Comparison of ENCODE assay signal across 19 mouse cellular contexts in the genomic region with DNA sequence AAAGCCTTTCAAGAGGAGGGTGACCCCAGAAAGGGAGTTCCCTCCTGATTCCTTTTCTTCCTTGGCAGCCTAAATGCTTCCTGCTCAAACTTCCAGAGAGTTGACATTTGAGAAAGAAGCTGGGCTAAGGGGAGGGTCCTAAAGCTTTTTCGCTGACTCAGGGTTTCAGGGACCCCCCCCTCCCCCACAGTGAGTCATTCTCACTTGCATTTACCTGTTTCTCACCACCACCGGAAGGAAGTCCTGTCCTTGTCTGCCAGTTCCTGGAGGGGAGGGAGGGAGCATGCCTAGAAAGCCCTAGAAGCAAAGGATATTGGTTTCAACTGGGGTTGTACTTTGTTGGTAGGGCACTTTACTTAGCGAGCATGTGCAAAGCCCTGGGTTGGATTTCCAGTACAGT. TPM values are rescaled to one million over a fixed set of nuclear protein-coding genes. Genes with fewer than 3 reads are reported as not detected.
DNase-seq lines count a peak whose midpoint lies in the region; ATAC-seq and TF ChIP-seq lines count a peak whose summit lies in the region.
"Had no signal": no experiment of that assay in that cellular context is flagged by ENCODE, and none has a peak within 500 bp of the region (broad histone marks: within the 10 kb centered on the region; RNA-seq: fewer than 3 reads in every experiment).

No protein-coding gene starts in this region.

- no peak for TF ChIP-seq EP300 in CH12.LX (IDR thresholded peaks at IDR 0.05; ENCODE audit: low read length)

- no peaks in the 10 kb centered on the region for H3K9me3 ChIP-seq in heart, embryonic 10.5 days
- no peaks in the 10 kb centered on the region for H3K9me3 ChIP-seq in heart, embryonic 12.5 days (replicated peaks)
- no peaks in the 10 kb centered on the region for H3K9me3 ChIP-seq in CH12.LX (replicated peaks; ENCODE audit: low read length)
- H3K9me3 ChIP-seq in embryonic facial prominence, embryonic 11.5 days (replicated peaks; ENCODE audit: control insufficient read depth, low read length), result no peaks in the 10 kb centered on the region
- H3K9me3 ChIP-seq in stomach, embryonic 15.5 days, result no peaks in the 10 kb centered on the region
- H3K9me3 ChIP-seq: hindbrain, embryonic 12.5 days; limb, embryonic 12.5 days; neural tube, embryonic 13.5 days had no signal

- dilution Hi-C loops in CH12.LX (cut with MboI; ENCODE audit: extremely low pct_ligation_motif_present, extremely low pct_unique_long_range_greater_than_20kb, low sequenced_read_pairs), result no loop called here

- no peak for TF ChIP-seq POLR2A in CH12.LX (IDR thresholded peaks at IDR 0.05; ENCODE audit: low read depth, low read length)

- no peak for TF ChIP-seq CTCF in CH12.LX (conservative IDR thresholded peaks at IDR 0.05 in 1 of 2, IDR thresholded peaks at IDR 0.05 in 1 of 2; ENCODE audit: low read depth in 2 of 2, low read length in 2 of 2)

- no peak for DNase-seq in heart, embryonic 10.5 days (ENCODE audit: low spot score)
- no peak for DNase-seq in CH12.LX (ENCODE audit: extremely low read depth)
- peak; percentile 51 for DNase-seq in embryonic facial prominence, embryonic 11.5 days (ENCODE audit: low spot score)
- DNase-seq in kidney, adult 8-10 months, result no peak
- DNase-seq in ovary, postnatal 14 days (ENCODE audit: low spot score), result no peak
- DNase-seq: adrenal gland, adult 2 months; cerebellum, adult 11 months; cerebellum, postnatal 14 days; gastrocnemius, postnatal 10 days; heart, adult 2 months; kidney, postnatal 10 days; lung, postnatal 14 days; thymus, postnatal 14 days had no signal

- no peaks in the 10 kb centered on the region for H3K36me3 ChIP-seq in heart, embryonic 10.5 days
- no peaks in the 10 kb centered on the region for H3K36me3 ChIP-seq in heart, embryonic 12.5 days
- H3K36me3 ChIP-seq in CH12.LX (replicated peaks in 1 of 2; ENCODE audit: control insufficient read depth in 1 of 2, insufficient read depth in 1 of 2, low read length in 1 of 2), result no peaks in the 10 kb centered on the region
- no peaks in the 10 kb centered on the region for H3K36me3 ChIP-seq in embryonic facial prominence, embryonic 11.5 days (replicated peaks; ENCODE audit: control insufficient read depth, insufficient read depth, low read depth, low read length)
- H3K36me3 ChIP-seq in stomach, embryonic 15.5 days, result no peaks in the 10 kb centered on the region
- H3K36me3 ChIP-seq: hindbrain, embryonic 12.5 days; limb, embryonic 12.5 days; neural tube, embryonic 13.5 days had no signal

- no peak overlapping the region for H3K9ac ChIP-seq in heart, embryonic 12.5 days
- no peak overlapping the region for H3K9ac ChIP-seq in CH12.LX (ENCODE audit: insufficient read depth, low read depth)
- H3K9ac ChIP-seq in embryonic facial prominence, embryonic 11.5 days (replicated peaks; ENCODE audit: low read length), result no peak overlapping the region
- no peak overlapping the region for H3K9ac ChIP-seq in stomach, embryonic 15.5 days
- H3K9ac ChIP-seq: hindbrain, embryonic 12.5 days; limb, embryonic 12.5 days; neural tube, embryonic 13.5 days had no signal

- no peaks in the 10 kb centered on the region for H3K79me2 ChIP-seq in CH12.LX (replicated peaks; ENCODE audit: control insufficient read depth, extremely low read depth, insufficient read depth, poor library complexity, severe bottlenecking)

- in situ Hi-C loops in CH12.LX (cut with MboI; ENCODE audit: low pct_ligation_motif_present, low pct_unique_long_range_greater_than_20kb, low sequenced_read_pairs), result no loop called here

- peak overlapping the region; percentile 42; the same call in 1 of the 2 replicates for H3K27ac ChIP-seq in heart, embryonic 10.5 days
- H3K27ac ChIP-seq in heart, embryonic 12.5 days (ENCODE audit: poor library complexity, severe bottlenecking), result no peak overlapping the region
- no peak overlapping the region for H3K27ac ChIP-seq in CH12.LX (ENCODE audit: insufficient read depth, low read depth)
- H3K27ac ChIP-seq in embryonic facial prominence, embryonic 11.5 days (replicated peaks; ENCODE audit: low read depth, low read length), result no peak overlapping the region
- H3K27ac ChIP-seq in stomach, embryonic 15.5 days, result peak overlapping the region; percentile 57
- H3K27ac ChIP-seq: heart, adult 2 months; hindbrain, embryonic 12.5 days; limb, embryonic 12.5 days; neural tube, embryonic 13.5 days had no signal

- no peak for TF ChIP-seq RAD21 in CH12.LX (IDR thresholded peaks at IDR 0.05; ENCODE audit: low read depth, low read length)

- H3K4me1 ChIP-seq in heart, embryonic 10.5 days, result peaks cover 64% of the 10 kb centered on the region
- H3K4me1 ChIP-seq in heart, embryonic 12.5 days (replicated peaks), result peaks cover 24% of the 10 kb centered on the region
- peaks cover 18 to 64% of the 10 kb centered on the region in 2 experiments for H3K4me1 ChIP-seq in CH12.LX (ENCODE audit: control insufficient read depth in 1 of 2, insufficient read depth in 2 of 2)
- peaks cover 7% of the 10 kb centered on the region; the same call in 1 of the 2 replicates for H3K4me1 ChIP-seq in embryonic facial prominence, embryonic 11.5 days (ENCODE audit: control insufficient read depth, insufficient read depth, low read length)
- H3K4me1 ChIP-seq in stomach, embryonic 15.5 days, result peaks cover 21% of the 10 kb centered on the region; the same call in 1 of the 2 replicates

- H3K4me3 ChIP-seq in heart, embryonic 10.5 days, result no peak overlapping the region
- H3K4me3 ChIP-seq in heart, embryonic 12.5 days, result no peak overlapping the region
- no peak overlapping the region for H3K4me3 ChIP-seq in CH12.LX (replicated peaks in 1 of 3; ENCODE audit: low read depth in 2 of 3, low read length in 2 of 3, poor library complexity in 1 of 3)
- no peak overlapping the region for H3K4me3 ChIP-seq in embryonic facial prominence, embryonic 11.5 days (ENCODE audit: low read depth, low read length)
- H3K4me3 ChIP-seq in stomach, embryonic 15.5 days (replicated peaks), result no peak overlapping the region
- H3K4me3 ChIP-seq: heart, adult 2 months; hindbrain, embryonic 12.5 days; limb, embryonic 12.5 days; neural tube, embryonic 13.5 days had no signal

- no peaks in the 10 kb centered on the region for H3K27me3 ChIP-seq in heart, embryonic 10.5 days (ENCODE audit: insufficient read depth, poor library complexity, severe bottlenecking)
- H3K27me3 ChIP-seq in heart, embryonic 12.5 days (replicated peaks), result 0 out of 2 replicates have a peak, but pooled peaks cover 6% of the 10 kb centered on the region
- no peaks in the 10 kb centered on the region for H3K27me3 ChIP-seq in CH12.LX (replicated peaks)
- H3K27me3 ChIP-seq in embryonic facial prominence, embryonic 11.5 days (ENCODE audit: control insufficient read depth, insufficient read depth, low read length), result no peaks in the 10 kb centered on the region
- H3K27me3 ChIP-seq in stomach, embryonic 15.5 days (replicated peaks), result no peaks in the 10 kb centered on the region
- H3K27me3 ChIP-seq: hindbrain, embryonic 12.5 days; limb, embryonic 12.5 days; neural tube, embryonic 13.5 days had no signal

- H3K4me2 ChIP-seq in heart, embryonic 12.5 days, result no peak overlapping the region
- H3K4me2 ChIP-seq in CH12.LX (ENCODE audit: insufficient read depth, low read depth, poor library complexity, severe bottlenecking), result no peak overlapping the region
- H3K4me2 ChIP-seq in embryonic facial prominence, embryonic 11.5 days (ENCODE audit: low read depth, low read length), result no peak overlapping the region
- no peak overlapping the region for H3K4me2 ChIP-seq in stomach, embryonic 15.5 days
- H3K4me2 ChIP-seq: hindbrain, embryonic 12.5 days; limb, embryonic 12.5 days; neural tube, embryonic 13.5 days had no signal

- WGBS in heart, embryonic 10.5 days, result 53% methylated on average over 3 of the region's 3 CpGs
- 45% methylated on average over 3 of the region's 3 CpGs for WGBS in heart, embryonic 12.5 days
- 36% methylated on average over 3 of the region's 3 CpGs for WGBS in embryonic facial prominence, embryonic 11.5 days
- WGBS in stomach, embryonic 15.5 days, result 30% methylated on average over 3 of the region's 3 CpGs

- no peak for ATAC-seq in heart, embryonic 12.5 days (ENCODE audit: insufficient number of reproducible peaks, low FRiP score)
- ATAC-seq in embryonic facial prominence, embryonic 11.5 days (replicated peaks; ENCODE audit: insufficient number of reproducible peaks, low FRiP score, low TSS enrichment, low read depth), result no peak
- ATAC-seq in stomach, embryonic 15.5 days (ENCODE audit: insufficient read depth, low FRiP score, low read depth), result no peak
- ATAC-seq in monocyte, adult 5-6 weeks (replicated peaks; ENCODE audit: insufficient number of reproducible peaks, low FRiP score, low TSS enrichment, poor library complexity, severe bottlenecking), result no peak

TF ChIP-seq in CH12.LX, 34 proteins besides CTCF, POLR2A, EP300 and RAD21:
- TF ChIP-seq USF2 (conservative IDR thresholded peaks at IDR 0.05; ENCODE audit: low read depth, low read length) (no peak), MAFK (IDR thresholded peaks at IDR 0.05; ENCODE audit: insufficient replicate concordance, low read length) (peak; percentile 94)

RNA-seq across cellular contexts. Expression of a gene that starts 40.2 kb away (rescaled TPM):
- polyA plus RNA-seq in heart, embryonic 10.5 days (2016; fragmentation: Nextera tagmentation; extraction: Ambion mirVana), result 1.7 and 3.9 TPM in 2 replicates
- polyA plus RNA-seq in heart, embryonic 12.5 days (2016; fragmentation: Nextera tagmentation; extraction: Ambion mirVana), result 1.9 and 2.1 TPM in 2 replicates
- 1.6 and 1.9 TPM in 2 replicates for total RNA-seq in CH12.LX (2012; rRNA removed)
- total RNA-seq in CH12.LX (2014; rRNA removed), result 0.09 and 0.26 TPM in 2 replicates
- polyA plus RNA-seq in CH12.LX (2012; ENCODE audit: insufficient read length, low read depth), result 1.4 and 1.8 TPM in 2 replicates
- 4.8 and 5.3 TPM in 2 replicates for polyA plus RNA-seq in embryonic facial prominence, embryonic 11.5 days (2014; fragmentation: Nextera tagmentation; extraction: Ambion mirVana)
- polyA plus RNA-seq in stomach, embryonic 15.5 days (2015; fragmentation: Nextera tagmentation; extraction: Ambion mirVana), result 7.0 and 9.3 TPM in 2 replicates
- total RNA-seq in monocyte, adult 5-6 weeks (2017), result 6.0 to 7.5 TPM (median 7.2 TPM) in 3 replicates

Comparison
In these comparisons a context has a peak if more than half of its experiments do, and no peak if none do; other contexts are left out.
1. H3K27ac ChIP-seq: peak in heart, embryonic 10.5 days (single experiment) and stomach, embryonic 15.5 days (single experiment); none in heart, embryonic 12.5 days (single experiment), CH12.LX (single experiment) and embryonic facial prominence, embryonic 11.5 days (single experiment).